Mouse (Mus musculus): ENCODE results near the gene S1pr2. TPM values are rescaled to one million over a fixed set of nuclear protein-coding genes. Genes with fewer than 3 reads are reported as not detected.
"Not testable (repeated sequence)": the region's sequence is repeated elsewhere in the genome, so short reads cannot be mapped to it uniquely, and the experiment has no call there.

S1pr2 gene
- total and polyA plus RNA-seq, 3 experiments, result 15.7 to 26.6 (median 20.4) TPM

DNA sequence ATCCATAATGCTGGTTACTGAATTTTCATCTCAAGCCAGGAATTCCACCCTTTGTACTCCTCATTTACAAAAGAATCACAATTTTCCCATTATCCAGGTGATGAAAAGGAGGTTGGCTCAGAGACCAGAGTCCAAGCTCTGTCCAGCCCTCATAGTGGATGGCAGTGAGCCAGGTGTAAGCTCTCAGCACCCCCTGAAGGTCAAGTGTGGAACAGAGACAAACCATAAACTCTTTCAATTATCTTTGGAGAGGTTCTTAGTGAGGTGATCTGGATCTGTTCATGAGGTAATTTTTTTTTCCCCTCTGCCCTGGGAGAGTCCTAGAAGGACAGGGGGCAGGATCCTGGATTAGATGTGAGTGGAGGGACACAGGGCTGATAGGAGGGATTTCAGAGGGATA is 24.2 kb upstream of the S1pr2 start:
- peak; percentile 15 for DNase-seq

DNA sequence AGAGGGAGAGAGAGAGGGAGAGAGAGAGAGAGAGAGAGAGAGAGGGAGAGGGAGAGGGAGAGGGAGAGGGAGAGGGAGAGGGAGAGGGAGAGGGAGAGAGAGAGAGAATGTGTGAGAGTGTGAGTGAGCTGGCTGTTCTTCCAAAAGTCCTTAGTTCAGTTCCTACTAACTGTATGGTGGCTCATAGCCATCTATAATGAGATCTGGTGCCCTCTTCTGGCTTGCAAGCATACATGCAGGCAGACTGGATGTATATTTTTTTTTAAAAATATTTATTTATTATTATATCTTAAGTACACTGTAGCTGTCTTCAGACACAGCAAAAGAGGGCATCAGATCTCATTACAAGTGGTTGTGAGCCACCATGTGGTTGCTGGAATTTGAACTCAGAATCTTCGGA is 21.8 kb upstream of the S1pr2 start:
- not testable (repeated sequence) for DNase-seq

DNA sequence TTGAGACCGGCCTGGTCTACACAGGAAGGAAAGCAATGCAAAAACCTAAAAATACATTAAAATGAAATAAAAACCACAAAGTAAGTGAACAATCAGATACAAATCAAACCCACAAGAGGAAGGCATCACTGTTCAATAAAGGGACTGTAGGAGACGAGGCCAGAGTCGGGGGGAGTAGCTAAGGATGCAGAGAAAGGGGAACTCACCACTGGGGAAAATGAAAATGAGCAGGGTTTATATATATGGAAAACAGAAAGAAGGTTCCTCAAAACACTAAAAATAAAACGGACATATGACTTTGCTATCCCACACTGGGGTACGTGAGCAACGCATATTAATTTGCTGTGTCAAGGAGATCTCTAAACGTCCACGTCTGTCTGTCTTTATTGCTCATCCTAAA is 20.5 kb upstream of the S1pr2 start:
- DNase-seq, result no peak

DNA sequence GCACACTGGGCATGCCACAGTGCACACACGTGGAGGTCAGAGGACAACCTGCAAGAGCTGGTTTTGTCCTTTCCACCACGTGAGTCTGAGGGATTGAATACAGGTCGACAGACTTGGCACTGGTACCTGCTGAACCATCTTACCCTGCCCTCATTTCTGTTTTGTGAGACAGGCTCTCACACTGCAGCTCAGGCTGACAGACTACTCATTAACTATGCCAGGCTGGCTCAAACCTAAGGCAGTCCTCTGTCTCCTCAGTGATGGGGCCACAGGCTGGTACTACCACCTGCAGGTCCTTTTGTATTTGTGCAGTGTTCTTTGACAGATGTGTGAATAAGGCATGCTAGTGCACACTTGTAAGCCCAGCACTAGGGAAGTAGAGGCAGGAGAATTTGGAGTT is 18.5 kb upstream of the S1pr2 start:
- DNase-seq, result no peak

DNA sequence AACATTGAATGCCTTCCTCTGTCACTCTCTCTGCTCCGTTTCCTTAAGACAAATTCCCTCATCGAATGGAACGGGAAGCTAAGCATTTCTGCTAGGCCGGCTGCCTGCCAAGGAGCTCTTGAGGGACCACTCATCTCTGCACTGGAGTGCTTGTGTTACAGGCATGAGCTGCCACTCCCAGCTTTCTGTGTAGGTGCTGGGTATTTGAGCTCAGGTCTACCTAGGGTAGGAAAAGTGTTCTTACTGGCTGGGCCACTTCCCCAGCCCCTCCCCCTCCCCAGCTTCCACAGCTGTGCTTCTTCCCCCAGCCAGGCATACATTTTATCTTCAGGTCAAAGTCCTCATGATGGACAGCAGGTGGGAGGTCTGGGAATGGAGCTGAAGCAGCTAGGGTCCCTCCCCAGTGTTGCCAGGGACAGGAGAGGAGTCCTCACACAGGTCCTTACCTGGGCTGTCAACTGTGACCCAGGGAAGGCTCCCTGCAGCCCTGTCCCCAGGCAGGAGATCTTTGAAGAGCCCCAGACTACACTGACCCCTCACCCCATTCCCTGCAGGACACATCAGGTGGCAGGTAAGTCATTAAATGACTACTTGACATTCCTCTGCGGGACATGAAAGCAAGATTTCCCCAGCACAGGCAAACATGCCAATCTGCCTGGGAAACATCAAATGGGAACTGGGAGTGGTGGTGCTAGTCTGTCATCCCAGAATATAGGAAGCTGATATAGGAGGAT is 16.8 kb upstream of the S1pr2 start:
- no peak for DNase-seq

DNA sequence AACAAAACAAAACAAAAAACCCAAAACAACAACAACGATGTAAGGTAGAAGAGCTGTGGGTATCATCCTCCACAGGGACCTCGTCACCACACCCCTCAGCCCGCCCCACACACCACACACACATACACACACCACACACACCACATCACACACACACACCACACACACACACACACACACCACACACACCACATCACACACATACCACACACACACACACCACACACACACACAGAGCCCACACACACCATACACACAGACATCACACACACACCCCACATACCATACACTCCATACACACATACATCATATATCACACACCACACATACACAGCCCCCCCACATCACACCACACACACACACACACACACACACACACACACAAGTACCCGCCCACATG is 15.0 kb upstream of the S1pr2 start:
- no peak for DNase-seq

DNA sequence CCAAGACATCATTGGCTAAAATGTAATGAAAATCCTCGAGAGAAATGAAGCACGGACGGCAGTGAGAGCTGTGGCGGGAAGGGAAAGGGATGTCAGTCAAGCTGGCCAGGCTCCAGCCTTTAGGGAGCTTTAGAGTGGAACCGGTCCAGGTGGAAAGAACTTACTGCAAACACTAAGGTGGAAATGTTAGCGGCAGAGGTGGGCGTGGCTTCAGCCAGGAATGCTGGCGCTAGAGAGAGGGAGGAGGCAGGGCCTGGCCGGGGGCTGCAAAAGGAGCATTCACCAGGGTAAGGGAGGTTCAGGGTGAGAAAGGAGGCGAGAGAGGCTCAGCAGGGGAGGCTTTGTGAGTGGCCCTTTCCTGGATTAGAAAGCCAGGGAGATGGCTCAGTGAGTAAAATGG is 14.3 kb upstream of the S1pr2 start:
- DNase-seq, result no peak

DNA sequence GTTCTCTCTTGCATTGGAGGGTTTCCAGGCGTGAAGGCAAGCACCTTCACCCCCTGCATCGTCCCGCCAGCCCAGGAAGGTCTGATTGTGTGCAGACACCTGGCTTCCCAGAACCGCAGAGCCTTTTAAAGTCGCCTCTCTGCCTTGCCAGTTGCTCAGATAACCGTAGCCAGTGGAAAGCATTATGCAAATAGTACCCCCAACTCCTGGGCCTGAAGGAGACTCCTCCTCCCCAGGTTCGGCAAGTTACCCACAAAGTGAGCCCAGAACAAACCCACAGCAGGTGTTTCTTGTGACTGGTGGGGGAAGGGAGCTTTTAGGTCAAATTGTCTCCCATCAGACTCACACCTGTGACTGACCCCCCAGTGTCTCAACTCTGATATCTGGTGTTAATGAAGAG is 11.4 kb upstream of the S1pr2 start:
- no peak for DNase-seq

DNA sequence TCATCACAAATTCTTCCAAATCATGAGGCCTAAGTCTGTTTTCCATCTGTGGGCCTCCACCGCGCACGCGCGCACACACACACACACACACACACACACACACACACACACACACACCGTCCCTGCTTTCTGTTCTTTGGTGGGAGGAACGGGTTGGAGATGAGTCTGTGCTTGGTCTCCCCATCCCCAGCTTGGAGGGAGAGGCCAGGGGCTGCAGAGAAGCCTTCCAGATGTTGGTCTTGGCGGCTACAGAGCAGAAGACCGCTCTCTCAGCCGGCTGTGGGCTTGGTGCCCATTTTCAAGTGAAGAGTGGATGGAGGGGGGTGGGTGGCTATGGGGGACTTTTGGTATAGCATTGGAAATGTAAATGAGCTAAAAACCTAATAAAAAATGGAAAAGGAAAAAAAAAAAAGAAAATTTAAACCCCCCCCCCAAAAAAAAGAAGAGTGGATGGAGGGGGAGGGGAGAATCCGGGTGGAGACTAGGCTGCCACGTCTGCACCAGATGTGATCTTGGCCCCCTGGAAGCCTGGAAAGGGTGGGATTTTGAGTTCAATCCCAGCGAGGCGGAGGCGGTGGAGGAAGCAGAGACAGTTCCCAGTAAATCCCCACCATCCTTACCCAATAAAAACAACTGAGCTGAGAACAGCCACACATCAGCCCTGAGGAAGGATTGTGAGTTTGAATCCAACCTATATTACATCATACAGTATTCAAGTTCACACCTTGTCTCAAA is 10.5 kb upstream of the S1pr2 start:
- DNase-seq, result no peak

DNA sequence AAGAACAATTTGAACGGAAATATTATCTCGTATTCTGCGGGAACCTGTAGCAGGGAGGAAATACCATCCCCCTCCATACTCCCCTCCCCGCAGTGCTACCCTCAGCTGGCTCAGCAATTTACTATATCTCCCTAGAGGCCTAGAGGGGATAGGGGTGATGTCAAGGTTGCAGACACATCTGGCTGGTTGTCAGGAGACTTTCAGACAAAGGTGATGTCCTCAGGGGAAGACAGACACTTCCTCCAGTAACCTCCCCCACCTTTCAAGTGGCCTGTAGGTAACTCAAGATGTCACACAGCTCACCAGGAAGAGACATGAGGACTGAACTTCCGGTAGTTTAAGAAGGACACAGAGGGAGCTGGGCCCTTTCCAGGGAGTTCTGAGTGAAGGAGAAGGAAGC is 6.6 kb upstream of the S1pr2 start:
- no peak for DNase-seq

DNA sequence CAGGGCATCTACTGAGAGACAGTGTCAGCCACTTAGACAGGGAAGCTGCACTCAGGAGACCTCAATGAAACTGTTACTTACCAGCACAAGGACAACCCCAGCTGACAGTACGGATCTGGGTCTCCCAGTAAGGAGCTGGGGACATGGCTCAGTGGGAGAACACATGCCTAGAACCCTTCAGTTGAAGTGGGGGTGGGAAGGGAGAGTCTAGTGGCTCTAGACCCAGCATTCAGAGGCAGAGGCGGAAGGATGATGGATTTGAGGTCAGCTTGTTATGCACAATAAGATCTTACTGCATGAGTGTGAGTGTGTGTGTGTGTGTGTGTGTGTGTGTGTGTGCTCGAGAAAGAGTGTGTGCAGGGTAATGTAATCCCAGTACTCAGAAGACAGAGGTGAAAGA is 5.6 kb upstream of the S1pr2 start:
- no peak for DNase-seq

DNA sequence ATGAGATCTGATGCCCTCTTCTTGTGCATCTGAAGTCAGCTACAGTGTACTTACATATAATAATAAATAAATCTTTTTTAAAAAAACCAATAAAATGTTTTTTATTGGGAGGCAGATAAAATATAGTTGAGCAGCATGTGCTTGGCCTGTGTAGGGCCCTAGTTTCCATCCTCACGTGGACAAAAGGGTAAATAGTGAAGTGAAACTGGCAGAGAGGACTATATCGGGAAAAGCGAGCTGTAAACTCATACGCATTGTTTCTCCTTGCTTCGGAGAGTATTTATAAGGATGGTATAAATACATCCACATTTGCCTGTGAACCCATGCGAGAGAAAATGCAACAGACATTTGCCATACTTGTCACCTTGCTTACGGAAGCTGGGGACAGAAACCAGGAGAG is 3.2 kb upstream of the S1pr2 start:
- no peak for DNase-seq

DNA sequence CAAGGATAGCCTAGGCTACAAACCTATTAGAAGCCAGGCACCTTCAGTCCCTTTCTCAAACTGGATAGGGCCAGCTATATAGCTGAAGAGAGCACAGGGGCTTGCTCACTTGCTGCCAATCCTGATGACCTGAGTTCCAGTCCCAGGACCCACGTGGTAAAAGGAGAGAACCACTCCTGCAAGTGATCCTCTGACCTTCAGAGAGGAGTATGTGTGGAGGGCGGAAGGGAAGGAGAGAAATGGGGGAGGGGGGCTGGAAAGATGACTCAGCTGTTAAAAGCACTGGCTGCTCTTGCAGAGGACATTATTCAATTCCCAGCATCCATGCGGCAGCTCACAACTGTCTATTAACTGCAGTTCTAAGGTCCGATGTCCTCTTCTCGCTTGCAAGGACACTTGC is 2.6 kb upstream of the S1pr2 start:
- DNase-seq, result no peak

DNA sequence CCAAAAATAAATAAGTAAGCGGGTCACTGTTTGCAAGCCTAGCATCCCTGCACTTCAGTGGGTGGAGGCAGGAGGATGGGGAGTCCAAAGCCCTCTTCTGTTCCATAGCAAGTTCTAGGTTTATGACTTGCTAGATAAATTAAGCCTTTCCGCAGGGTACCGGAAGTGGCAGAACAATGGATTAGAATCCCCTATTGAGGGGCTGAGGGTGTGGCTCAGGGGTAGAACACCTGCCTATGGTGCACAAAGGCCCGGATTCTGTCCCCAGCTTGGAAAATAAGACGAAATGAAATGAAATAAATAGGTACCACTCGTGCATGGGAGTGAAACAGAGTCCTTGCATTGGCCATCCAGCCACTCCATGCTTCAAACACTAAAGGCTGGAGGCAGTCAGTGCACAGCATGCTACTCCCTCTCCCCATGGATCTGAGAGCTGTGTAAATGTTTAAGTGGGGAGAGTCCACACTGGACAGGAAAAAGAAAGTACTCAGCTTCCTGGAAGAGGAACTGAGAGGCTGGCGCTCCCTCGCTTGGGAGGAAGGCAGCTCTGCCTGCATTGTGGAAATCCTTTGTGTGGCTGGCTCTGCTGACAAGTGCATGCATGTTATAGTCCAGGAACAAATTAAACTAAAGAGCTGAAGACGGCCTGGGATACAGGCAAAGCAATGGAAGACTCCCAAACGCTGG is 2.0 kb upstream of the S1pr2 start:
- DNase-seq, result no peak

DNA sequence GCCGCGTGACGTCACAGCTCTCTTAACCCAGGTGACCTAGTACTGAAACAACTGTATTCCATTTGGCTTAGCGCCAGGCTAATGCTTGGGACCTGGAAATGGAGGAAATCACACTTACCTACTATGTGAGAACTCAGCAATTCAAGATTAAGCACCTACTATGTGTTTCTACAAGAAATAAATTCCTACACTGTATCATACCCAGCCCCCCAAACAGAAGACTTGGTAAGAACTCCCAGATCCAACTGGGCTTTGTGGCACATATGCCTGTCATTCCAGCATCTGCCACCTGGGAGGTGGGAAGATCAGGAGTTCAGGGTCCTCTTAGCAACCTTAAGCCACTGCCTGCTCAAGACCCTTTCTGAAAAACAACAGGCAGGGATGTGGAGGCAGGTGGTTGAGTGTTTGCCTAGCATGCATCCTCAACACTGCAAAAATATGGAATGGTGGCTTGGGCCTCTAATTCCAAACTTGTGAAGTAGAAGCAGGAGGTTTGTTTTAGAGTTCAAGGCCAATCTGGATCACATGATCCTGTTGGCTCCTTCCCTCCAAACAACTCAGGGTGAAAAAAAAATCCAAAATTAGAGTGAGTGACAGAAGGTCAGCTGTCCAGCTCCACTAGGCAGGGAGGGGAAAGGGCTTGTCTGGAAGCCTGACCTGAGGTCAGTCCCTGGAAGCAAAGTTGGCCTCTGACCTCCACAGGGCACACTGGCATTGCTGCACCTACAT is 544 bp upstream of the S1pr2 start:
- DNase-seq, result no peak

DNA sequence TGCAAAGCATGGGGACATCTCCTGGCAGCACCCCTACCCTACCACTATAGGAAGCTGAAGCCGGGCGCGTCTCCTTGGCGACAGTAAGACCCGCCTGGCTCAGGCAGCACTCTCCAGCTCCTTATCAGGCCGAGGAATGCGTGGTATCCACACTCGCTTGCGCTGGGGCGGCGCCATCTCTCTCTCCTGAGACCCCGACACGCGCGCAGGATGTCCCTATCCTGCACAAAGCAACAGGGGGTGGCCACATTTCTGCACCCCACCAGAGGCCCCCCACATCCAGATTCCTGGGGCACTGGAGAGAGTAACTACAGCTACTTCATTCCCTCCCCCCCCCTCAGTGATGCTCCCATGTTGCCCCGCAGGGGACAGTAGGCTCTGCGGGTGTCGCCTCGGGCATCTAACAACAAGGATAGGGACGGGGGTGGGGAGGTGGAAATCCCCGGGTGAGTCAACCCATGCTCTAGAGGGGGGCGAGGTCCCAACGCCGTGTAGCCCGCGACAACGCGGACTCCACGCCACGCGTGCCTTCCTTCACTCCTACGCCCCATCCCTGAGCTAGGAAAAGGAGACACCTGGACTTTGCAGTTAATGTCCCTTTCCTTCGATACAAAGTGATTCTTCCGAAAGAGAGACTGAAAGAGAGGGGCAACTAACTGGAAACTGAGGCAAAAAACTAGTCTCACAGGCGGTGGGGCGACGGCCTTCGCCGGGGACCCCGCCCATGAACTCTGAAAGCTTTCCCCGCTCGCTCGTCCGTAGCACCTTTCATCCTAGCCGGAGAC is 958 bp downstream of the S1pr2 start:
- peak; percentile 73 for DNase-seq

DNA sequence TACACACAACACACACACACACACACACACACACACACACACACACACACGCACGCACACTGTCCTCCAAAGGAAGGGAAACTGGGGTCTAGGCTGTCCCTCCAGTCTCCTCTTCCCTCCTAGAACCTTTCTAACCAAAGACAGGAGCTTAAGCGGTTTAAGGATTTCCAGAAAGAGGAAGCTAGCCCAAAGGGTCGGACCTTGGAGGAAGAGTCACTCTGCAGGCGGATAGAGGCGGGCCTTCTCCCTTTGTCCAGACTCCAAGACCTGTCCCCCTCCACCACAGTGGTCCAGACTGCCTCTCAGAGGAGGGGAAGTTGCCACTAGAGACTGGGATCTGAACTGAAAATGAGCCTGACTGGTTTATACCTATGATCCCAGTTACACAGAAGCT is 2.9 kb downstream of the S1pr2 start:
- peak; percentile 24 for DNase-seq

DNA sequence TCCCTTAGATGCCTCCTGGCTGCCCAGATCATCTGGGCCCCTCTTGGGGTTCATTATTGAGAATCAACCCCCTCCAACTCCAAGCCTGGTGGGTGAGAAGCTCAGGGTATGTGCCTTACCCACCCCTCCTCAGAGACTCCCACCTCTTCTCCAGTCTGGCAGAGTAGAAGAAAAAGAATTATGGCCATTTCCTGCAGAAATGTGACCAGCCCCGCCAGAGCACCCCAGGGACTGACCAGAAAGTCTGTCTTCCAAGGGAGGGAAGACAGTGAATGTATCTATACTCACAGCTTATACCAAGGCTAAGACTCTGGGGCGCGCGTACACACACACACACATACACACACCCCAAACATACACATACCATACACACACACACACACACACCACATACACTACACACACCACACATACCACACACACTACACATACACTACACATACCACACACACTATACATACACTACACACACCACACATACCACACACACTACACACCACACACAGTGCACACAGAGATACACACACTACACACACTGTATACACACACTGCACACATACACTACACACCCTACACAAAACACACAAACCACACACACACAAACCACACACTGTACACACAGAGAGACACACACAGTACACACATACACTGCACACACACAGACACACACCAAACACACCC is 3.4 kb downstream of the S1pr2 start:
- no peak for DNase-seq

DNA sequence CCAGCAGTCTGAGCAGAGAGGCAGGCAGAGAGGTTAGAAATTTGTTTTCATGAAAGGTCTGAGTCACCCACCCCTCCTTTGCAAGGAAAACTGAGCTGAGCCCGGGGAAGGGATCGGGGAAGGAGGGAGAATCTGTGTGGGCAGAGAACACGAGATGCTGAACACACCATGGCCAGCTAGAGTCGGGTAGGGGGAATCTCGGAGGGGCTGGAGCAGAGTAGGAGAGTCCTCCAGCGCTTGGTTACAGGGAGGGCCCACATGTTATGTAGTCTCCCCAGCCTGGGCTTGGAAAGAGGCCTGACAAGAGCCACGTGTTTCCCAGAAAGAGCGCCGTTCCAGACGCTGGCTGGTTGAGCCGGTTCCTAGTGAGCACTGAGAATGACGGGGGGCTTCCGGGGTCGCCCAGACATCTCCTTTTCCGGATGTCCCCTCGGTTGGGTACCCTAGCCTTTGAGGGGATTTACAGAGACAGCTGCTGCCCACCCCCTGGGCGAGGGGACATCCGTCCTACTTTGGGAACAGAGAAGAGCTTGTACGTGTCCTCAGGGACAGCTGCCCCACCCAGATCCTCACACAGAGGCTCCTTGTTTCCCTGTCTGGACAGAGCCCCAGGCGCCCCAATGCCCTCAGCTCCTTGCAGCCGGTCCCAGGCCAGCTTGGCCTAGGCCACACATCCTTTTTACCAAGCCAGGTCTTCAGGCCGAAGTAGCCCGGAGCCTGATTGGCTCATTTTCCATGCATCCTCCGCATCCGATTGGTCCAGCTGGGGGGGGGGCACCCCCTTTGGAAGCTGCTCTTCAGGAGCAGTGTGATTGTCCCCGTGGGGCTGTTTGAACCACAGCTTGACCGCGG is 4.2 kb downstream of the S1pr2 start:
- peak; percentile 70 for DNase-seq

DNA sequence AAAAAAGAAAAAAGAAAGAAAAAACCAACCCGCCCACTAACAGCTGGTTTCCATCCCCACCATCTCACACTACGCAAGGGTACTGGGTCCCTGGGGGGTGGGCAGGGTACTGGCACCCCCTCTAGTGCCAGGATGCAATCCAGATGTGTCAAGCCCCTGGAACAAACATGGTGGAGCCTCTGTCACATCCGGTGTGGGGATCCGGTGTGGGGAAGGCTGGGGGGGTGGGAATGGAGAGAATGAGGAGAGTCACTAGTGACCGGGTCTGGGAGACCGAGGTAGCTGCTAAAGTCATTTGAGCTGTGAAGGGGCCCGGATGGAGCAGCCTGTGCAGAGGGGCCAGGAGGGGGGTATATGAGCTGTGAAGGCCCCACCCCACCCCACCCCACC is 4.8 kb downstream of the S1pr2 start:
- DNase-seq, result no peak

Measured in adrenal gland, adult 2 months (tissue).